Mouse (Mus musculus) NIH3T3 (cell line): ENCODE measurements around the gene Agap1.

Experiments used
- DNase-seq: peaks from one replicate; pipeline ENCODE4 v3.0.0-alpha.2; 2012; ENCODE audit warnings: low read depth

Gene Agap1

DNA sequence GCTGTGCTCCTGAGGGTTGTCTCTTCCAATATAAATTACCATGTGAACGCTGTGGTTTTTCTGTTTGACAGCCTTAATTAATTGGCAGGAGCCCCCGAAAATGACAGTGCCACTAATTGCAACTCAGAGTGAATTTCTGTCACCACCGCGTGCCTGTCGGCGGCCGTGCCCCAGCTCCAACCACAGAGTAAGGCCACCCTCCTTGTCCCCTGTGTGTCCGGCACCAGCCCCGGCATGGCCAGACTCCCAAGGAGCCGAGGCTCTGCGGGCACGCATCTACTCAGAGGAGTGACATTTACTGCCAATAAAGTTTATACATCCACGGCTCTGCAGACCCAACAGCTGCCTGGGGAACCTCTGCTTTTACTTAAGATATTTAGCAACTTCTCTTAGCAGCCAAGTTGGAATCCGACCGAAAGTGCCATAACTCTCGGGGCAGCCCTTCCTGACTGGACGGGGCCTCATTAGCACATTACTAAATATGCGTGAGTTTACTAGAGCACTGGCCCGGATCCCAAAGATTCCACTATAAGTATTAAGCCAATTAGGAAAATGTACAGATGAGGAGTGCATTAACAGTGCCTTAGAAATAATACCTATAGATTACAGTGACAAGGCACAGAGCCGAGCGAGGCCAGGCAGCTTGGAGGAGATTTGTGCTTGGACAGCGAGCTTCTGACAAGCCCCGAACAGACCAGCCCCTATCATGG is 394.7 kb downstream of the Agap1 start:
- DNase-seq, result no peak

DNA sequence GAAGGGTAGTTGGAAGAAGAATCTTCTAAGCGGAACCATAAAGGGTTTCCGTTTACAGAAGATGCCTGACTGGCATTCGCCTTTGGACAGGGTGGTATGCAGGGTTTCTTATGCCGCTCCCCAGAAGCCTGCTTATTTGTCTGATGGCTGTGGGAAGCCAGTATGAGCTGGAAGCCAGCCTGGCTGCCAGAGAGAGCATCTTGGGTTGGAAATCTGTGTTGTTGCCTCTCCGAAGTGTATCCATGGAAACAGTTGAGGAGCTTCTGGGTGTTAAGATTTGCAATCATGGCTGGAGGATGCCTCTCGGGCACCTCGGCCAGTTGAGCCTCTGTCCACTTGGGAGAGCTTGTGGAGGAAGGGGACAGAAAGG is 395.2 kb downstream of the Agap1 start:
- no peak for DNase-seq

DNA sequence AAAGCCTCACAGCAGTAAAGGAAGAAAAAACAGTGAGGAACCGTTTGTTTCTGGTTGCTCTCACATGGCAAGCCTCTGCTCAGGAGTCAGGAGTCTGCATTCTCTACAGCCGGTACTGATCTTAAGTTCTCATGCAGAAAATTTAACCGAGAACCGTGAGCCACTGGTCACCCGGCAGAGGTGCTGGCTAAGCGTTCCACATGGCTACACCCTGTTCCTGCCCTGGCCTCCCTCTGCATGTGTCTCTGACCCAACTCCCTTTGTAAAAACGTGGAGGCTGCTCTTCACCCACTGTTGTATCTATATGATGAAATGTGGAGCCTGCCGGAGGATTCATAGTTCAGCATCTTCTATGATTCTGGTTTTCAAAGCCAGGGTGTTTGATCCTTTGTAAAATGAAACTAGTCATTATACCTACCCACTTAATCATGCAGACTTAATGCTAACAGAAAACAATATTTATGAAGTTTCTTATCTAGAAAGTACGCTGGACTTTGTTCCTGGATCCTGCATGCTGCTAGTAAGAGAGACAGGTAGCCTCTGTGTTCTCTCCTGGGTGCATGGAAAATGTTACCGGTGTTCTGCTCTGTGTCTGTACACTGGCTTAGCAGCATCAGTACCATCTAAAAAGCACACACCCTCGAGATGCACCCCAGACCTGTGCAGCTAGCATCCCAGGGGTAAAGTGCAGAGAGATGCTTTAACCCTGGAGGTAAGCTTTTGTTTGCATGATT is 396.2 kb downstream of the Agap1 start:
- DNase-seq, result no peak

DNA sequence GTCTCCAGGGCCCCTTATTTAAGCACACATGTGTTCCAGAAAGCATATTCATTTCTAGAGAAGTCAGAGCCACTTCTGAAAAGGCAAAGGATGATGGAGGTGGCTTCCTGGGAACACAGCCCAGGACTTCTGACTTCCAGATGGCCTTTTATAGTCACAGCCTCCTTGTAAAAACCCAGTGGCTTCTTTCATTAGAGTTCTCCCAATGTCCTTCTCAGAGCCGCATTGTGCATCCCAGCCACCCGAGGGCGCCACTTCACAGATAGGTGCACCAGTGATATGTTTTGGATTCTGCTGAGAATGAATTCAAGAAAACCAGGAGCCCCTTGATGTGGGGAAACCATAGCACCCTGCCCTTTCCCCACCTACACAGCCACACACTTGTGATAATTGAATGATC is 404.6 kb downstream of the Agap1 start:
- peak; percentile 55 for DNase-seq

DNA sequence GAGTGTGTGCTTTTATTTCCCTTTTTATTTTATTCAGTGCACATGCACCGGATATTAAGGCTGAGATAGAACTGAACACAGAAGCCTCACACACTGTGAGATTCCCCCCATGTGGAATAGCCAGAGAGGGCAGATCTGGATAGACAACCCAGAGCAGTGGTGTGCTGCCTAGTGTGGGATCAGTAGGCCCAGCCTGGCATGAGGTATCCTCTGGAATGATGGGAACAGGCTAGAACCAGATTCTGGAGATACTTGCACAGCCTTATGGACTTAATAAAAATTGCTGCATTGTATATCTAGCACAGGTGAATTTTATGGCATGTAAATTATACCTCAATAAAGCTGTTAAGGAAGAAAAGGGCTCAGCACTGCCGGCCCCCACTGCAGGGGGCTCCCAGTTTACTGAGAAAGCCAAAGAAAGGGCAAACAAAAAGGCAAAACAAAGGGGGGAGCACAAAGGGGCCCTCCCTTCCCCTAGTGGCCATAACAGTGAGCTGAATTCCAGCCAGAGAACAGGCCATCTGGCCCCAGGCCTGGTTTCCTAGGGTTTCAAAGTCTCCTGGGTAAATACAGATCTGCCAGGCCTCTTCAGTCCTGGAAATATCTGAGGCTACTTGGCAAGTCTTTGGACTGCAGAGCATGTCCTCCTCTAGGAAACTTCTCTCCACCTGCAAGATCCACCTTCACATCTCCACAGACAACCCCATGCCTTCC is 405.6 kb downstream of the Agap1 start:
- DNase-seq, result peak; percentile 71

DNA sequence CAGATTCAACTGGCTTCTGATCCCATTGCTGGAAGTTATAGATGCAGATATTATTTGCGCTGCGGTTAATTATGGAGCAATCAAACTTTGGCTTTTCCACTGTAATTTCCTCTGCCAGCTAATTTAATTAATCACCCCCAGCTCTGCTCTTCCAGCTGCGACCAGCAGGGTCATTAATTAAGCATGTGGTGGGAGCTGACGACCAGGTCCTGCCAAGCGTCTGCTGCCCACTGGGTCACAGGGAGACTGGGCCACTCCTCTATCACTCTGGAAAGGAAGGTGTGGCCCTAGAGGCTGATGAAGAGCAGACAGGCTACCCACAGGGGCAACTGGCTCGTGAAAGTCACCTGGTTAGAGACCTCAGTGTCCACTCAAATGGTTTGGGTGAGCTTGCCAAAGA is 411.2 kb downstream of the Agap1 start:
- DNase-seq, result no peak

DNA sequence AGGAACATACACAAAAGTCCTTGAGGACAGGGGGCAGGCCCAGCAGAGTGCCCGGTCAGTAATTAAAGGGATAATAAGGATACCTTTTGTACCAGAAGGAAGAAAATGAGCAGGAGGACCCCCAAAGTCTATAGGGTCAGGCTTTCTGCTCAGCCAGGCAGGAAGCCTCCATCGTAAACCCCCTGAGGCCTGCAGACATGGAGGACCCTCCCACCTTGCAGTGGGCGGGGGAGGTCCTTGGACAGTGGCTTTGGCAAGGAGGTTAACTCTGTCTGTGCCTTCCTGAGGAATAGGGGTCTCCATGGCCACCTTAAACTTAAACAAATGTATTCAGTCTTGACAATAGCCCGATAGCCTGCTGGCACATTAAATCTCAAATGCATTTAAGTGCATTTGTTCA is 413.2 kb downstream of the Agap1 start:
- DNase-seq, result no peak

DNA sequence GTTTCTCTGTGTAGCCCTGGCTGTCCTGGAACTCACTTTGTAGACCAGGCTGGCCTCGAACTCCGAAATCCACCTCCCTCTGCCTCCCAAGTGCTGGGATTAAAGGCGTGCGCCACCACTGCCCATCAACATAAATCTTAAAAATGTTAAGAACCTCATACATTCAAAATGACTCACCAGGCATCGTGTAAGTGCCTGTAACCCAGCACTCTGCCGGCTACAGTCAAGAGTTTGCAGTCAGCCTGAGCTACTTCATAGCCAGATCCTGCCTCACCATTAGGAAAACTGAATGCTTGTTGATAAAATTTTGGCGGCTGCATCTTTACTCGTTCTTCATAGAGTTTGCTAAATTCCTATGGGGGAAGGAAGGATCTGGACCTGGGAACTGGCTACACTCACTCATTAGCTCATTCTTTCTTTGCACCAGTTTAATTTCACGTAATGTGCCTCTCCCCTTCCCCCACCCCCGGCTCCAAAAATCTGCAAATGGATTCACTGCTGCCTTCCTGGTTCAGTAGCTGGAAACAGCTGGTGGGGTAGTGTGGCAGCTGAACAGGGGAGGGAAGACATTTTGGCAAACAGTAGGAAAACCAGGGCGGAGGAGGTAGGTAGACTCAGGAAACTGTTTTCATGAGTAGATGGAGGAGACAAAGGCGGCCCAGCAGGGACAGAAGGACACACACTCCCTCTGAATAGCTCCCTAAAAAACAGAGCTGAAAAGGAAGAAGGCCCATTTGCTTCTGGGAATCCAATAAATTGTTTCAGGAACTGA is 415.7 kb downstream of the Agap1 start:
- peak; percentile 80 for DNase-seq

DNA sequence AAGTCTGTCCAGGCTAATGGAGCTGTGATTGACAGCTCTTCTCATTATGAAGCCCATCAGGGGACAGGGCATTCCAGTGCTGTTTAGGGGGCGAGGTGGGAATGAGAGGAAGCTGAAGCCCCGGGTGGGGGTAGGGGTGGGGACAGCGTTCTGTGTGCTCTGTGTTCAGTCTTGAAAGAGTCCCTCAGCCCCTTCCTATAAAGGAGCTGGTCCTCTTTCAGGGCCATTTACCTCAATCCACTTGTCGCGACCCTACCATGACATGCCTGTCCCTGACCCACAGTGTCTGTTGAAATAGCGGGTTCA is 416.3 kb downstream of the Agap1 start:
- DNase-seq, result no peak

DNA sequence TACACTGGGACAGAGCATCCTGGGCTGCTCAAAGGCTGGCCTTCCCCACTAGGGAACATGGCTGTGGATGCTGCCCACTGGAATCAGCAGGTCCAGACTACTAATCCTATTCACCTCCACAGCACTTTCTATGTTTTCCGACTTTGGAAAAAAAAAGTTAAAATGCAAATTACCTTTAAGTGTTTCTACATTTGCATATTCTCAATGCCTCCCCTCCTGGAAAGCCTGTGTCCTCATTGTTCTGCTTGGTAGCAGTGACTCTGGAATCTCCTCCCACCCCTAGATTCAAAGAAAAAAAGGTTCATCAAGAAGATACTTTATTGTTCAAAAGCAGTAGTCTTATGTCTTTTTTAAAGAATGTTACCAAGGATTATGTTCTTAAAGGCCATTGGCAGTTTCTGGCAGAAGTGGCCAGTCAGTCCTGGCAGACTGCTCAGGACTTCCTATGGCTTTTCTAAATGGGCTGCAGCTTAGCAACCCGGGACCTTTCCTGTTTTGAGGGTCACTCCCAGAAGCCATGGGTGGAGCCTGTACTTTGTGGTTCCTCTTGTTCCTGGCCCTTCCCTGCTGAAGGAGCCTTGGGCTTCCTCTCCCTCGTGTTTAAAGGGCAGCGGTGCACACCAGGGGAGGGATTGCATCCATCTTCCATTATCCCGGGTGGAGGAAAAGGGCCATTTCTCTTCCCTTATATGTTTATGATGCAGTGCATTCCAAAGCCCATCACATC is 421.9 kb downstream of the Agap1 start:
- DNase-seq, result no peak

DNA sequence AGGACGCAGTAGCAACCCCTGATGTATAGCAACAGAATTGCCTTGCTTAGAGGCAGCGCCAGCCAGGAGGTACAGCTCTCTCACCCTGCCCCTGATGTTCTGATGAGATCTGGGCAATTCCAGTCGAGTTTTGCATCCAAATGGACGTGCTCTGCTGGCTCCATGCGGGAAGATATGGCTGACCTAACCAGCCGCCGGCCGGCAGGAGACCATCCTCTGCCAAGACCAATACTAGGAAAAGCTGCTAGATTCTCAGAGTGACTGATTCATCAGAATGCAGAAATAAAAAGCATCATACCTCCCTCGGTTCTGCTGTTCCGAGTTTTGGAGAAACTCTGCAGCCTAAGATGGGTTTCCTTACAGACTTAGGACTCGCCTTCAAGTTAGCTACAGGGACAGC is 423.9 kb downstream of the Agap1 start:
- DNase-seq, result no peak

DNA sequence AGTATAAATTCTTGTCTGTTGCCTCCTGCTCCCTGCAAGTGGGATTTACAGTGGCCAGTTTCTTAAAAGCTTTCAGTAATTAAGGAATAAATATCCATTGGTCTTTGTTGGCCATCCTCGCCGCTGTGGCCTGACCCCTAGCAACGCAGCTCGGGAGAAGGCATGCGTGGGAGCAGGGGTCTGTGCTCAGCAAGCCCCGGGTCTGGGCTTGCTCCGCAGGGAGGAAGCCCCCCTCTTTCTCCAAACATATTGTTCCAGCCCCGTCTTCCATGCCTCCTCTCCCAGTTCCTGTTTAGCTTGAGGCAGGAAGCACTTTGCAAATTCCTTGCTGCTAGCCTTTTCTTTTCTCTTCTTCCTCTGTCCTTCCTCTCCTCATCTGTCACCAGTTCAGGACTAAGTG is 425.6 kb downstream of the Agap1 start:
- DNase-seq, result no peak

DNA sequence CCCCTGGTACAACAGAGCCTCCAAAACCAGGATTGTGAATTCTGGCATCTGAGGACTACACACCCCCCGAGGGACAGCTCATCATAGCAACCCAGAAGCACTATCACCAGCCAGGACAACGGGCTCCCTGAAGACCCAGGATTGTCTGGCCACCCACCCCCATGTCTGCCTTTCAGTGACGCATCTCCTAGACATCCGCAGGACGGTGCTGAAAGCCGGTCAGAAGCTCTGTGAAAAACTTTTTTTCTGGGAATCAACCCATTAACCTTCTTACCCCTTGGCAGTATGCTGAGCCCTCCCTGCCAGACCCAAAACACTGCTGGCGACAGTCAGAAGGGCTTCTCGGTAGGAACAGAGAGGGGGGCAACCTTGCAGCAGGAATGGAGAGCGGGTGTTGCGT is 426.2 kb downstream of the Agap1 start:
- DNase-seq, result peak; percentile 34

DNA sequence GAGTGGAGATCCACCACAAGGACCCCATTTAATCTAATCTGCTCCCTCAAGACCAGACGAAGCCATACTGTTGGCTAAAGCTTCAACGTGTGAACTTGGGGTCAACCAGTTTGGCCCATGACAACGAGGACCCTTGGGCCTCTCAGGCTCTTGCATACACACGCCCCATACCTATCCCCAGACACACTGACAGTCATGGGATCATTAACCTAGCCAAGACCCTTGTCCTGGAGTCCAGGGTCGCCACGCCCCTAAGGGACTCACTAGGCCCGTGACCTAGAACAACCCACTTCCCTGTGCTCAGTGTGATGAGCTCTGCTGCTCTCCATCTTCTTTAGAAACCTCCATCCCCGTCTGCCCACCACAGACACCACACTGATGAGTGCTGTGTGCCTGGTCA is 429.7 kb downstream of the Agap1 start:
- DNase-seq, result no peak

DNA sequence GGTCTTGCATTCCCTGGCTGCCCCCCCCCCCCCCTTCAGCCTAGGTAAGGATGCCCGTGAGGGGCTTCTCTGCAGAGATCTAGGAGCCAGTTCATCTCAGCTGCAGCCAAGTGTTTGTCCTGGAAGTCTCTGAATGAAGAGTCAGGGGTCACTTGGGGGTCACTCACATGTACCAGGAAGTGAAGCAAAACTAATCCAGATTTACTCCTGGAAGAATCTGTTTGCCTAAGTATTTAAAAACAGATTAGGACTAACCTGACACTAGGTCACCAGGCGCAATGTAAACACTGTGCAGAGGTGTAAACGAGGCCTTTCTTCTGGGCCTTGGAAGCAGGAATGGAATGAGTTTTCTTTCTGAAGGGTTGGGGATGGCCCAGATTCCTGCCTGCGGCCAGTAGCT is 431.1 kb downstream of the Agap1 start:
- DNase-seq, result no peak

DNA sequence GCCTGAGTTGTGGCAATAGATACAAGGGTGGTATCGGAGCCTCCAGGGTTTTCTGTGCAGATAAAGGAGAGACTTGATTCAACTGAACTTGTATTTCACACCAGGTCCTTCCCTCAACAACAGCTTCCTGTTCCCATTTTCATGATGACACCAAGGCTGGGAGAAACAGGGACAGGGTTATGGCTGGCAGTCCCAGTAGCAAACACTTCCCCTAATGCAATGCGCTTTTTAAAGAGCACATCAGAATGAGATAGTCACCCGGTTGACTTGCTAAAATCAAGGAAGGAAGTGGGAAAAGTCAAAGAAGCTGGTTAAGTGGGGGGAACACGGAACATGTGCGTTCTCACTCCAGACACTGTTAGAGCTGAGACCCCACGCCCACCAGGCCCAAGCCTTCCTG is 436.8 kb downstream of the Agap1 start:
- DNase-seq, result no peak

DNA sequence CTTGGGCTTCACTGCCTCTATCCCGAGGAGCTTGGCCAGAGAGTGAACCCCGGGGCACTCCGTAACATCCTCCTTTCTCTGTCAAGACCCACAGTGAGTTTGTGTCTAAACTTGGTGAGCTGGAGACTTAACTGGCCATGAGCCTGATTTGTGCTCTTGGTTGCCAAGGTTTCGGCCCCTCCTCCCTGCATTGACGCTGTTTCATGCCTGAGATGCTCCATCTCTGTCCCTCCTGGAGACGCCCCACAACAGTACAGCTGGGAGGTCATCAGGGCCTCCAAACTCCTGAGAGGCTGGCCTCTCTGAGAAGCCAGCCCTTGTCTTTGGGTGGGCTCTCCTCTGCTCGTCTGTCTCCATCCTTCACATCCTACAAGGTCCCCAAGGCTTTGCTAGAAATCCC is 437.7 kb downstream of the Agap1 start:
- no peak for DNase-seq

DNA sequence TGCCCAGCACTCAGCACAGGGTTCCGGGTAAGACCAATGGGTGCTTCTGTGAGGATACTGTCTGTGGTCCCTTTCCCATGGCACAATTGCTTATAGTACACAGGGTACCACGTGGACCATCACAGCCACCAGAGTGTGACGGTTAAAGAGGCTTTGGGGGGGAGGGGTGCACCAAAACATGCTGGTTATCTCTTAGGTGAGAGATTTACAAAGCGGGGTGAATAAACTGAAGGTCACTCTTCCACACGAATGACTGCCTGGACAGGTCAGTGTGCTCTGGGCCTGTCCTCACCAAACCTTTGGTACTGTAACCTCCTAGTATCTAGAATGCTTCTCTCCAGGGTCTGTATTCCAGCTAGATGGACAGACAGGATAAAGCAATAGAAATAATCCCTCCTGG is 441.2 kb downstream of the Agap1 start:
- DNase-seq, result no peak

DNA sequence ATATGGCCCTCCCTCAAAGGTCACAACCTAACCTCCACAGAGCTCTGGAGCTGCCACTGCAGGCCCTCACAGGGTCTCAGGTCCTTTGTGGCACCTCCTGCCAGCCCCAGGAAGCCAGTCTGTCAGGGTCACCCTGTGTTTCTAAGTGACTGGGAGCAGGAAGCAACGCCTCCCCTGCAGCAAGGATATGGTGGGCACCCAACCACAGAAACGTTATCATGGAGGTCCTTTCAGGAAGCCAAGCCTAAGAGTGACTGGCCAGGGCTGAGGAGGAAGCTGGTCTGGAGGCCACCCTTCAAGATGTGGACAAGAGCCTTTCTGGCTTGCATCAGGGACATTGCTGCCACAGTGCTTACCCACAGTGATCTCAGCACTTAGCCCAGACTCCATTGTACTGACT is 444.4 kb downstream of the Agap1 start:
- DNase-seq, result no peak

DNA sequence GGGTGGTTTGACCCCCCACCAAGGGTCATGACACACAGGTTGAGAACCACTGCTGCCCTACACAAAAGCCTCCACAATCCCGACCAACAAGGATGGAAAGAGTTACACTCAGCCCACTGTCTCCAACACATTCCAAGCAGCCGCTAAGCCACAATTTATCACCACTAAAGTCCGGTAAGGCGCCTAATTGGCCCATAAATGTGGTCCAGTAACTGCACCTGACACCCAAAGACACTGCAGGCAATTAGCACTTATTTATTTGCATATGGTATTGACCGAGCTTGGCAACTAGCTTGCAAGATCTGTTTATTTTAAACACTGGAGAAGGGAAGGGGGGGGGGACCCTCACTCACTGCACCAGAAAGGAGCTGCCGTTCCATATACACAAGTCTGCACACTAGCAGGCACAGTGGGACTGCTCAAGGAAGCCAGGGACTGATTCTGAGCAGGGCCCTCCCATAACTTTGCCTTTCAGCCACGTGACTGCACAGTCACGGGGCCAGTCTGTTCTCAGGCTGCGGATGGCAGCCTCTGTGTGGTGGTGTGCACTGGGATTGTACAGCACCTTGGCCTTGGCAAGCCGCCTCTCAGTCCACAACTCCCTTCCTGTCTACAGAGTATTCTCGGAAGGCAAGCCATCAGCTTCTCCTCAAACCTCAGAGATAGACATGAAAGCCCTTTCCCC is 445.3 kb downstream of the Agap1 start:
- DNase-seq, result no peak

DNA sequence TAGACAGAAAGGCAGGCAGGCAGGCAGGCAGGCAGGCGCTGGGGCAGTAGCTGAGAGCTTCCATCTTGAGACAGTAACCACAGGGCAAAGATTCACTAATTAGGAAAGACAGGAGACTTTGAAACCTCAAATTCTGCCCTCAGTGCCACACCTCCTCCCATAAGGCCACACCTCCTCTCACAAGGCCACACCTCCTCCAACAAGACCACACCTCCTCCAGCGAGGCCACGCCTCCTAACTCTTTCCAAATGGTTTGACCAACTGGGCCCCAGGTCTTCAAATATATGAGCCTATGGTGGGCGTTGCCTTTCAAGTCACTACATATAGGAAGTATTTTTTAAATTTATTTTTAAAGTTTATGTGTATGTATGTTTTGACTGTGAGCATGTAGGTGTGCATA is 446.8 kb downstream of the Agap1 start:
- peak; percentile 17 for DNase-seq

DNA sequence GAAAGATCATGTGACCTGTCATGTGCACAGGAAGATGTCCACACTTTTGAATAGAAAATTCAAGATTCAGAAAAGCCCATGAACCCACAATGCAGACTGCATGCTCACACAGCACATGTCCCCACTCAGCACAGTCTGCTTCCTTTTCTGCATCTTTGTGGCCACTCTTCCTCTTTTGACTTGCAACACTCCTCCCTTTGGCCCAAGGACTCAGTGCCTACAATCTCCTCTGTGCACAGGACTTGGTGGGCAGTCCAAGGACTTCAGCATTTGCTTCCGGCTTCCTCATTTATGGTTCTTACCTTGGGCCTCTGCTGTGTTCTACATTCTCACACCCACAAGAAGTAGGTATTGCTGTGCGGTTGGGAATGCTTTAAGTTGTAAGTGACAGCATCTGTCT is 447.6 kb downstream of the Agap1 start:
- no peak for DNase-seq
